Mouse (Mus musculus): ENCODE measurements around the gene Aspscr1. TPM values are rescaled to one million over a fixed set of nuclear protein-coding genes. Genes with fewer than 3 reads are reported as not detected.

Gene Aspscr1
- total and polyA plus RNA-seq, 3 experiments: 35.2 to 38.6 (median 38.3) TPM

DNA sequence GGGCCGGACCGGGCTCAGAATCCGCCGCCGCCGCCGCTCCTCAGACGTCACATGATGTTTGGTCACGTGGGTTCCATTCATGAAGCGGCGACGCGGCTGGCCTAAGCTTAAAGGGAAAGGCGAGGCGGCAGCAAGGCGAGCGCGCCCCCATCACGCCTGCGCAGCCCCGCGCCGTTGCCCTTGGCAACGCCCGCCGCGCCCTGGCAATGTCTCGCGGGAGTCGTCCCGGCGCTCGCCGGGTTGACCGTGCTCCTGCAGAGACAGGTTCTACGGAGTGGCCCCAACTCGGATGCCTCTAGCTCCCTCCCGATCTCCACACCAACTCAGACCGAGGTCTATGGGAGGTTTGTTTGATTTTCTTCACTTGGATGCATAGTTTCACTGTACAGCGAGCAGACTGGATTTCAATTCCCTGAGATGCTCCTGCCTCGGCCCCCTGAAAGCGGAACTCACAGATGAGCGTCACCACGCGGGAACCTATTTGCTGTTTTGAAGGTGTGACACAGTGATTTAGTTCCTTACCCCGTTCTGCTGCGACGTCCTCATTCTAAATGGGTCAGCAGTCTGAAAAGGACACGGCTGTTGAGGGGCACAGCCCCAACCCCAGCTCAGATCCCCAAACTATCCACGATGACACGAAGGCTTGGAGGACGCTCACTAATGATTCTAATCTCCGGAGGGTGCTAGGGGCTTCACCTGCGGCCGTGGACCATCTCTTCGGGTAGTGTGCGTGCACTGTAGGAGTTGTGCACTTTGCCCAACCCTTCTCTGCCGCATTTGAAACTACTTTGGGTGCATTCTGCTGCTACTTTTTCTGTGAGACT lies 39.0 kb upstream of the Aspscr1 start, which contains the start of gene Mafg:
TSS of gene Mafg (minus strand) at position 81 of the 824 bp plus-strand sequence.
- peak within 1 kb of the TSS; percentile 89 for H3K4me3 ChIP-seq
- H3K36me3 ChIP-seq (ENCODE audit: control insufficient read depth, insufficient read depth, low read length): no peaks in the 10 kb centered on the region
- 0 out of 2 replicates have a peak, but pooled peaks cover 2% of the 10 kb centered on the region for H3K79me2 ChIP-seq (replicated peaks; ENCODE audit: control insufficient read depth, insufficient read depth, low read length)
- TF ChIP-seq POLR2A (IDR thresholded peaks at IDR 0.05; ENCODE audit: insufficient read depth, low read depth, low read length): peak; percentile 42; the same call in 1 of the 2 replicates
- TF ChIP-seq CTCF (IDR thresholded peaks at IDR 0.05): no peak
- TF ChIP-seq EP300 (IDR thresholded peaks at IDR 0.05; ENCODE audit: insufficient read depth, low read depth, low read length): no peak
- no peaks in the 10 kb centered on the region for H3K27me3 ChIP-seq (ENCODE audit: control insufficient read depth, insufficient read depth, low read length)
- peaks cover 22% of the 10 kb centered on the region for H3K4me1 ChIP-seq (ENCODE audit: control insufficient read depth, insufficient read depth, low read length)
- WGBS: 11% methylated on average over 58 of the region's 58 CpGs
- intact Hi-C loops (cut with DNase I): loop anchor here (5.0 kb wide), 1 partner anchor 39 kb away; the partner anchor contains the start of gene Aspscr1
- H3K27ac ChIP-seq: peak within 1 kb of the TSS; percentile 95
- peak within 1 kb of the TSS; percentile 85 for H3K9ac ChIP-seq (ENCODE audit: low read depth, low read length)
- peak; percentile 93 to 95 for DNase-seq

DNA sequence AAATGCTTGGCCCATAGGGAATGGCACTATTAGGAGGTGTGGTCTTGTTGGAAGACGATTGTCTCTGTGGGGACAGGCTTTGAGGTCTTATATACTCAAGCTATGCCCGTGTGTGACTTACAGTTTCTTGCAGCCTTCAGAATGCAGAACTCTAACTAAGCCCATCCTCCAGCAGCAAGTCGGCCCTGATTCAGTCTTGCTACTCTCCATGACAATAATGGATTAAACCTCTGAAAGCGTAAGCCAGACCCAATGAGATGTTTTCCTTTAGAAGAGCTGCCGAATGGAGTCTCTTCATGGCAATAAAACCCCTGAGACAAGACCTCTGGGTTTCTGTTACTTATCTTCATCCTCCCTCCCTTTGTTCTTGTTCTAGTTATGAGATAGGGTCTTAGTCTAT lies 38.0 kb upstream of the Aspscr1 start:
- Histone ChIP-seq H3K27me3 (ENCODE audit: control insufficient read depth, insufficient read depth, low read length) (no peaks in the 10 kb centered on the region), H3K27ac (no peak overlapping the region), H3K36me3 (ENCODE audit: control insufficient read depth, insufficient read depth, low read length) (no peaks in the 10 kb centered on the region), H3K79me2 (replicated peaks; ENCODE audit: control insufficient read depth, insufficient read depth, low read length) (no peaks in the 10 kb centered on the region), H3K4me3 (no peak overlapping the region), H3K9ac (ENCODE audit: low read depth, low read length) (no peak overlapping the region), H3K4me1 (ENCODE audit: control insufficient read depth, insufficient read depth, low read length) (peaks cover 18% of the 10 kb centered on the region)
- intact Hi-C loops (cut with DNase I): loop anchor here (5.0 kb wide), 1 partner anchor 37 kb away; the partner anchor contains the start of gene Aspscr1
- no peak for TF ChIP-seq POLR2A (IDR thresholded peaks at IDR 0.05; ENCODE audit: insufficient read depth, low read depth, low read length)
- no peak for TF ChIP-seq CTCF (IDR thresholded peaks at IDR 0.05)
- no peak for TF ChIP-seq EP300 (IDR thresholded peaks at IDR 0.05; ENCODE audit: insufficient read depth, low read depth, low read length)
- no peak for DNase-seq
- 81% methylated on average over 5 of the region's 5 CpGs for WGBS

DNA sequence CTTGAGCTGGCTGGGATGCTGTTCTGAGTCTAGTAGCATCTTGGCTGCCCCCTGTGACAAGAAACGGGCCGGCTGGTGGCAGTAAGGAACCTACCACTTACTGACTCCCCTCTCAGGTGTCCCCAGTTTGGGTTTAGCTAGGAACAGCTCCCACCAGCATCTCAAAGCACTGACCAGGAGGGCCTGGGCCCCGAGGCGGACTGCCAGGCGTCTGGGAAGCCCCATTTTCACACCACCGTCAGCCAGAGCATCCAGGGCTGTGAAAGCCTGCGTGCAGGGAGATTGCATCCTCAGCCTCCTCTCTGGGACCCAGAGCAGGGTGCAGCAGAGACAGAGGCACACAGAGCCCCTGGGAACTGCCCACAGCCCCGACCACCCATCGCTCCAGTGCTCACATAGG lies 31.5 kb upstream of the Aspscr1 start:
- Histone ChIP-seq H3K4me1 (ENCODE audit: control insufficient read depth, insufficient read depth, low read length) (peaks cover 2% of the 10 kb centered on the region; the same call in 1 of the 2 replicates), H3K27me3 (ENCODE audit: control insufficient read depth, insufficient read depth, low read length) (no peaks in the 10 kb centered on the region), H3K4me3 (no peak overlapping the region), H3K36me3 (ENCODE audit: control insufficient read depth, insufficient read depth, low read length) (no peaks in the 10 kb centered on the region), H3K9ac (ENCODE audit: low read depth, low read length) (no peak overlapping the region), H3K79me2 (replicated peaks; ENCODE audit: control insufficient read depth, insufficient read depth, low read length) (no peaks in the 10 kb centered on the region), H3K27ac (no peak overlapping the region)
- DNase-seq: no peak
- intact Hi-C loops (cut with DNase I): no loop called here
- WGBS: 74% methylated on average over 9 of the region's 9 CpGs
- TF ChIP-seq CTCF (IDR thresholded peaks at IDR 0.05) (no peak), POLR2A (IDR thresholded peaks at IDR 0.05; ENCODE audit: insufficient read depth, low read depth, low read length) (no peak), EP300 (IDR thresholded peaks at IDR 0.05; ENCODE audit: insufficient read depth, low read depth, low read length) (no peak)

DNA sequence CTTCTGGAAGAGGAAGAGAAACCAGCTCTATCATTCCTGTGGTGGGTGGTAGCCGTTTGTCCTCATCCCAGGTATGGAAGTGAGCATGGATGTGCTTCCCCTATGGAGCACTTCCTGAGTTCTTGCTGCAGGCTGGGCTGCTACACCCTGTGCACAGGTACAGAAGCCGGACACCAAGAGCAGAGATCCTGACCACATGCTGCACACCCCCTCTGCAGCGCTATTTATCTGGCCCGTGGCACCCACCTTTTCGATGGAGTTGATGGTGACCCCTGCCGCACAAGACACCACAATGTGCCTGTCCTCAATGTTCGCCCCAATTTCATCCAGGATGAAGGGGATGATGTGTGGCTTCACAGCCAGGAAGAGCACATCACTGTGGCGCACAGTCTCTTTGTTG lies 30.9 kb upstream of the Aspscr1 start:
- H3K4me1 ChIP-seq (ENCODE audit: control insufficient read depth, insufficient read depth, low read length): peaks cover 2% of the 10 kb centered on the region; the same call in 1 of the 2 replicates
- no peaks in the 10 kb centered on the region for H3K79me2 ChIP-seq (replicated peaks; ENCODE audit: control insufficient read depth, insufficient read depth, low read length)
- no peaks in the 10 kb centered on the region for H3K27me3 ChIP-seq (ENCODE audit: control insufficient read depth, insufficient read depth, low read length)
- DNase-seq: no peak
- H3K27ac ChIP-seq: no peak overlapping the region
- H3K4me3 ChIP-seq: no peak overlapping the region
- intact Hi-C loops (cut with DNase I): no loop called here
- 89% methylated on average over 8 of the region's 8 CpGs for WGBS
- H3K36me3 ChIP-seq (ENCODE audit: control insufficient read depth, insufficient read depth, low read length): no peaks in the 10 kb centered on the region
- no peak for TF ChIP-seq CTCF (IDR thresholded peaks at IDR 0.05)
- no peak for TF ChIP-seq EP300 (IDR thresholded peaks at IDR 0.05; ENCODE audit: insufficient read depth, low read depth, low read length)
- TF ChIP-seq POLR2A (IDR thresholded peaks at IDR 0.05; ENCODE audit: insufficient read depth, low read depth, low read length): no peak
- H3K9ac ChIP-seq (ENCODE audit: low read depth, low read length): no peak overlapping the region

DNA sequence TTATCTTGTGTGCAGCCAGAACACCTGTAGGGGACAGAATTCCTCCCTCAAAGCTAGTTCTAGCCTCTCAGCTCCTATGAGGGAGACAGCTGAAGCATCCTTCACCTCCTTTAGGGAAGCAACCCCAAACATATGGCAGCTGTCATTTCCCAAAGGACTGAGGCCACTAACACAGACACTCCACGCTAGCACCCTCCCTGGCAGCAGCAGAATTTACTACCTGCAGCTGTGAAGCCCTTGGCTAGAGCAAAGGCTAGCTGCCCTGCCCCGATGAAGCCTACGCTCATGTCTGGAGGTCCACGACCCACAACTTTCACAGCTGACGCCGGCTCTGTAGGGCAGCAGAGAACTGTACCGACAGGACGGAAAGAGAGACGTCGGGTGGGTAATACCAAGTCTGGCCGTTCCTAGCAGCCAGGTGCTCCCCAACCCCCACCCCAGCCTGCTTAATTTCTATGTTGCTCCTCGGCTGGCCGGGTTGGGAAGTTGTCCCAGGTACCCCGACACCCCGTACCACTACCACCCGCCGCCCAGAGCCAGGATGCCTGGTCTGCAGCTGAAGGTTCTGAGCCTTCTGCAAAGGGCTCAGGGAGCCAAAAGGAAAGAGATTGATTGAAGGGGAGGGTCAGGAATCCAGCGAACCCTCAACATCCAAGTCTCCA lies 29.7 kb upstream of the Aspscr1 start:
- no peak overlapping the region for H3K27ac ChIP-seq

More for the DNA sequence above, 29.7 kb upstream of the Aspscr1 start:
- H3K27me3 ChIP-seq (ENCODE audit: control insufficient read depth, insufficient read depth, low read length): no peaks in the 10 kb centered on the region
- peak overlapping the region; percentile 7 for H3K9ac ChIP-seq (ENCODE audit: low read depth, low read length)
- H3K36me3 ChIP-seq (ENCODE audit: control insufficient read depth, insufficient read depth, low read length): no peaks in the 10 kb centered on the region
- H3K4me1 ChIP-seq (ENCODE audit: control insufficient read depth, insufficient read depth, low read length): peaks cover 2% of the 10 kb centered on the region; the same call in 1 of the 2 replicates
- DNase-seq: no peak
- TF ChIP-seq EP300 (IDR thresholded peaks at IDR 0.05; ENCODE audit: insufficient read depth, low read depth, low read length) (no peak), POLR2A (IDR thresholded peaks at IDR 0.05; ENCODE audit: insufficient read depth, low read depth, low read length) (no peak), CTCF (IDR thresholded peaks at IDR 0.05) (no peak)
- H3K4me3 ChIP-seq: peak overlapping the region; percentile 59
- WGBS: 1% methylated on average over 18 of the region's 18 CpGs
- intact Hi-C loops (cut with DNase I): no loop called here
- no peaks in the 10 kb centered on the region for H3K79me2 ChIP-seq (replicated peaks; ENCODE audit: control insufficient read depth, insufficient read depth, low read length)
